ENCODE assay signal across 2 mouse cellular contexts in the genomic region with DNA sequence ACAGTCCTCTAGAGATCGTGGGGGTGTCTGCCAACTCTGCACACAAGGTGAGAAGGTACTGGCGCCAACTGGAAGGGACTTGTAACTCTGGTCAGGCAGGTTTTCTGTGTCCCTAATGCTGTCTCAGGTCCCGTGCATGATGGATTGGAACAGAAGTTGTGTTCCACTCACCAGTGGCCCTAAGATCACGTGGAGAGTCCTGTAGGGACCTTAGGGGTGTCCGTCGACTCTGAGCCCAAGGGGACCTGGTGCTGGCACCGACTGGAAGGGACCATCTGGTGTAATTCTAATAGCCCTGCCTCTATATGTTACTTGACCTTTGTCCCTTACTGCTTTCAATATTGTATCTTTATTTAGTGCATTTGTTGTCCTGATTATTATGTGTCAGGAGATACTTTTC. TPM values are rescaled to one million over a fixed set of nuclear protein-coding genes. Genes with fewer than 3 reads are reported as not detected.
"Had no signal": no experiment of that assay in that cellular context is flagged by ENCODE, and none has a peak within 500 bp of the region (broad histone marks: within the 10 kb centered on the region; RNA-seq: fewer than 3 reads in every experiment).

No protein-coding gene starts in this region.

RNA-seq across cellular contexts. Expression of gene Zfp972, which starts 49.4 kb away (rescaled TPM):
- total RNA-seq: forebrain, postnatal 0 days; granulocyte monocyte progenitor cell, adult 5-6 weeks had no signal
